ENCODE assay signal across 18 mouse cellular contexts in genomic region chr17:63043046-63043675, GRCm38 (mm10).
DNase-seq lines count a peak whose midpoint lies in the region; ATAC-seq lines count a peak whose summit lies in the region.
"Had no signal": no experiment of that assay in that cellular context is flagged by ENCODE, and none has a peak within 500 bp of the region (broad histone marks: within the 10 kb centered on the region; RNA-seq: fewer than 3 reads in every experiment).

No protein-coding gene starts in this region.

- no peaks in the 10 kb centered on the region for H3K36me3 ChIP-seq in limb, embryonic 15.5 days
- no peaks in the 10 kb centered on the region for H3K36me3 ChIP-seq in limb, embryonic 10.5 days
- H3K36me3 ChIP-seq: embryonic facial prominence, embryonic 15.5 days; forebrain, embryonic 10.5 days; G1E had no signal

- H3K9ac ChIP-seq in limb, embryonic 15.5 days: no peak overlapping the region
- H3K9ac ChIP-seq: embryonic facial prominence, embryonic 15.5 days; forebrain, postnatal 0 days had no signal

- 85% methylated on average over 9 of the region's 9 CpGs for WGBS in limb, embryonic 15.5 days
- 94% methylated on average over 9 of the region's 9 CpGs for WGBS in limb, embryonic 10.5 days

- H3K27ac ChIP-seq in limb, embryonic 15.5 days: no peak overlapping the region
- no peak overlapping the region for H3K27ac ChIP-seq in limb, embryonic 10.5 days
- H3K27ac ChIP-seq: embryonic facial prominence, embryonic 15.5 days; forebrain, embryonic 10.5 days; heart, adult 2 months had no signal

- no peak for DNase-seq in limb, embryonic 10.5 days (ENCODE audit: low spot score)
- peak; percentile 53 for DNase-seq in A20 (ENCODE audit: low read depth, low spot score)
- peak; percentile 23 for DNase-seq in brain, adult 2 months (ENCODE audit: low read depth, low spot score)
- no peak for DNase-seq in cerebellum, postnatal 36 days
- no peak for DNase-seq in thymus, postnatal 36 days
- DNase-seq: adrenal gland, postnatal 25 days; cerebellum, adult 11-12 months; cerebellum, postnatal 14 days; forebrain, postnatal 0 days; gastrocnemius, postnatal 10 days; heart, adult 2 months; kidney, postnatal 36 days had no signal

- 0 out of 2 replicates have a peak, but pooled peaks cover 7% of the 10 kb centered on the region for H3K4me1 ChIP-seq in limb, embryonic 15.5 days
- peaks cover 28% of the 10 kb centered on the region for H3K4me1 ChIP-seq in limb, embryonic 10.5 days

- H3K4me3 ChIP-seq in limb, embryonic 15.5 days: no peak overlapping the region
- no peak overlapping the region for H3K4me3 ChIP-seq in limb, embryonic 10.5 days
- H3K4me3 ChIP-seq: embryonic facial prominence, embryonic 15.5 days; forebrain, embryonic 10.5 days; heart, adult 2 months had no signal

- no peaks in the 10 kb centered on the region for H3K27me3 ChIP-seq in limb, embryonic 15.5 days
- no peaks in the 10 kb centered on the region for H3K27me3 ChIP-seq in limb, embryonic 10.5 days (ENCODE audit: low read depth, poor library complexity, severe bottlenecking)
- H3K27me3 ChIP-seq: embryonic facial prominence, embryonic 15.5 days had no signal

- peak; percentile 44; the same call in 1 of the 2 replicates for ATAC-seq in limb, embryonic 15.5 days (ENCODE audit: insufficient number of reproducible peaks, low FRiP score, low TSS enrichment, low read depth)
- ATAC-seq in megakaryocyte progenitor cell, adult 5-6 weeks (replicated peaks; ENCODE audit: poor library complexity): peak; percentile 99
- ATAC-seq: CD4-positive, CD25-positive, alpha-beta regulatory T cell, adult 4 months; forebrain, postnatal 0 days had no signal

- H3K9me3 ChIP-seq in limb, embryonic 15.5 days: no peaks in the 10 kb centered on the region
- H3K9me3 ChIP-seq in limb, embryonic 10.5 days (replicated peaks): 0 out of 2 replicates have a peak, but pooled peaks cover 3% of the 10 kb centered on the region
- H3K9me3 ChIP-seq: G1E had no signal

- H3K4me2 ChIP-seq in limb, embryonic 15.5 days: no peak overlapping the region
- H3K4me2 ChIP-seq: embryonic facial prominence, embryonic 15.5 days had no signal

Comparison
In these comparisons a context has a peak if more than half of its experiments do, and no peak if none do; other contexts are left out.
1. DNase-seq: peak in A20 (single experiment) and brain, adult 2 months (single experiment); none in limb, embryonic 10.5 days (single experiment), cerebellum, postnatal 36 days (0 of 2) and thymus, postnatal 36 days (0 of 2).